Mouse (Mus musculus): ENCODE measurements around the gene Pde8b. TPM values are rescaled to one million over a fixed set of nuclear protein-coding genes. Genes with fewer than 3 reads are reported as not detected.

The Pde8b gene
- polyA plus RNA-seq, 1 experiment from 2014 or later, result 1.7 TPM

DNA sequence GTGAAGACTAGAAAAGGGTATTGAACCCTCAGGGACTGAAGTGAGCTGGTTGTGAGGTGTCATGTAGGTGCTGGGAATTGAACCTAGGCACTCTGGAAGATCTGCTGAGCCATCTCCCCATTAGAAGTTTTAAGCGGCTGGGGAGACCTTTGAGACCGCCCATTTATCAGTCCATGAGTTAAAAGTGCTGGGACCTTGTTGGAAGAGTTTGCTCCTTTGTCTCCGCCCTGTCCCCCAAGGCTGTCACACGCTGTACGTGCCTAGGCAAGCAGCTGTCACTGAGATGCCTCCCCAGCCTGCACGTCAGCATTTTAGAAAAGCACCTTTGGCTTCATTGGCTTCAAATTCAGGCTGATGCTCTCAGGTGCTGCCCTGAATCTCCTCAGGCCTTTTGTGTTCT, 229.9 kb downstream of the Pde8b start:
- no peak for DNase-seq (ENCODE audit: low spot score)
- ATAC-seq (replicated peaks; ENCODE audit: low FRiP score), result no peak
- peaks cover 5% of the 10 kb centered on the region; the same call in 1 of the 2 replicates for H3K4me1 ChIP-seq (replicated peaks; ENCODE audit: control insufficient read depth, insufficient read depth, low read length)
- H3K27ac ChIP-seq (ENCODE audit: low read depth, low read length), result no peak overlapping the region
- no peaks in the 10 kb centered on the region for H3K36me3 ChIP-seq (ENCODE audit: control insufficient read depth, insufficient read depth, low read length)
- no peaks in the 10 kb centered on the region for H3K9me3 ChIP-seq (ENCODE audit: control insufficient read depth, low read length)
- WGBS, result 77% methylated on average over 6 of the region's 6 CpGs
- no peak overlapping the region for H3K4me2 ChIP-seq (ENCODE audit: low read depth, low read length, severe bottlenecking)
- H3K27me3 ChIP-seq (ENCODE audit: control insufficient read depth, insufficient read depth, low read length), result no peaks in the 10 kb centered on the region
- H3K4me3 ChIP-seq (ENCODE audit: low read depth, low read length), result no peak overlapping the region
- no peak overlapping the region for H3K9ac ChIP-seq (ENCODE audit: low read length)

GRCm38 (mm10) chr13:95019345-95019744, 230.8 kb downstream of the Pde8b start:
- Histone ChIP-seq H3K27me3 (ENCODE audit: control insufficient read depth, insufficient read depth, low read length) (no peaks in the 10 kb centered on the region), H3K9ac (ENCODE audit: low read length) (no peak overlapping the region), H3K4me1 (replicated peaks; ENCODE audit: control insufficient read depth, insufficient read depth, low read length) (peaks cover 5% of the 10 kb centered on the region; the same call in 1 of the 2 replicates), H3K36me3 (ENCODE audit: control insufficient read depth, insufficient read depth, low read length) (no peaks in the 10 kb centered on the region), H3K4me3 (ENCODE audit: low read depth, low read length) (no peak overlapping the region), H3K27ac (ENCODE audit: low read depth, low read length) (no peak overlapping the region), H3K4me2 (ENCODE audit: low read depth, low read length, severe bottlenecking) (no peak overlapping the region), H3K9me3 (ENCODE audit: control insufficient read depth, low read length) (no peaks in the 10 kb centered on the region)
- ATAC-seq (replicated peaks; ENCODE audit: low FRiP score), result no peak
- no peak for DNase-seq (ENCODE audit: low spot score)
- 89% methylated on average over 6 of the region's 6 CpGs for WGBS

- no peak overlapping the region for H3K4me3 ChIP-seq (ENCODE audit: low read depth, low read length)
Measured at GRCm38 (mm10) chr13:95017916-95018315, 232.2 kb downstream of the Pde8b start.

DNA sequence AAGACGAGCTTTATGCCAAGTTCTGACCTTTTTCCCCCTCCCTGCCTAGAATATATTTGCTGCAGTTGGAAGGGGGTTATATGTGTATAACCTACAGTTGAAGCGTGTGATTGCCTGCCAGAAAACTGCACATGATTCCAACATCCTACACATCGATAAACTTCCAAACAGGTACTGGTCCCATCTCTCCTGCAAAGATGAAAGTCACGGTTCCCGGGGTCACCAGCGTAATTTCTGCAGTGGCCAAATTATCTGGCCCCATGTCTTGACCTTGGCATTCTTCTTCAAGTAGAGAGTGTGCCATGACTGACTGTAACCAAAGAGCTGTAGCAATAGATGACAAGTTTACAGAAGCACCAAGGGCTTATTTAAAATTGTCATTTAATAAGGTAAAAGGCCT, 232.9 kb downstream of the Pde8b start:
- no peak overlapping the region for H3K4me3 ChIP-seq (ENCODE audit: low read depth, low read length)
- H3K9me3 ChIP-seq (ENCODE audit: control insufficient read depth, low read length), result no peaks in the 10 kb centered on the region
- no peak for ATAC-seq (replicated peaks; ENCODE audit: low FRiP score)
- no peak overlapping the region for H3K27ac ChIP-seq (ENCODE audit: low read depth, low read length)
- H3K36me3 ChIP-seq (ENCODE audit: control insufficient read depth, insufficient read depth, low read length), result no peaks in the 10 kb centered on the region
- peaks cover 5% of the 10 kb centered on the region; the same call in 1 of the 2 replicates for H3K4me1 ChIP-seq (replicated peaks; ENCODE audit: control insufficient read depth, insufficient read depth, low read length)
- 88% methylated on average over 6 of the region's 6 CpGs for WGBS
- no peaks in the 10 kb centered on the region for H3K27me3 ChIP-seq (ENCODE audit: control insufficient read depth, insufficient read depth, low read length)
- no peak overlapping the region for H3K4me2 ChIP-seq (ENCODE audit: low read depth, low read length, severe bottlenecking)
- H3K9ac ChIP-seq (ENCODE audit: low read length), result no peak overlapping the region
- no peak for DNase-seq (ENCODE audit: low spot score)

More at GRCm38 (mm10) chr13:95017916-95018315, 232.2 kb downstream of the Pde8b start:
- Histone ChIP-seq H3K4me2 (ENCODE audit: low read depth, low read length, severe bottlenecking) (no peak overlapping the region), H3K27ac (ENCODE audit: low read depth, low read length) (no peak overlapping the region), H3K27me3 (ENCODE audit: control insufficient read depth, insufficient read depth, low read length) (no peaks in the 10 kb centered on the region), H3K9me3 (ENCODE audit: control insufficient read depth, low read length) (no peaks in the 10 kb centered on the region), H3K36me3 (ENCODE audit: control insufficient read depth, insufficient read depth, low read length) (no peaks in the 10 kb centered on the region), H3K4me1 (replicated peaks; ENCODE audit: control insufficient read depth, insufficient read depth, low read length) (peaks cover 5% of the 10 kb centered on the region; the same call in 1 of the 2 replicates), H3K9ac (ENCODE audit: low read length) (no peak overlapping the region)
- DNase-seq (ENCODE audit: low spot score) (peak; percentile 85), ATAC-seq (replicated peaks; ENCODE audit: low FRiP score) (peak; percentile 82)
- WGBS, result 4% methylated on average over 9 of the region's 9 CpGs

DNA sequence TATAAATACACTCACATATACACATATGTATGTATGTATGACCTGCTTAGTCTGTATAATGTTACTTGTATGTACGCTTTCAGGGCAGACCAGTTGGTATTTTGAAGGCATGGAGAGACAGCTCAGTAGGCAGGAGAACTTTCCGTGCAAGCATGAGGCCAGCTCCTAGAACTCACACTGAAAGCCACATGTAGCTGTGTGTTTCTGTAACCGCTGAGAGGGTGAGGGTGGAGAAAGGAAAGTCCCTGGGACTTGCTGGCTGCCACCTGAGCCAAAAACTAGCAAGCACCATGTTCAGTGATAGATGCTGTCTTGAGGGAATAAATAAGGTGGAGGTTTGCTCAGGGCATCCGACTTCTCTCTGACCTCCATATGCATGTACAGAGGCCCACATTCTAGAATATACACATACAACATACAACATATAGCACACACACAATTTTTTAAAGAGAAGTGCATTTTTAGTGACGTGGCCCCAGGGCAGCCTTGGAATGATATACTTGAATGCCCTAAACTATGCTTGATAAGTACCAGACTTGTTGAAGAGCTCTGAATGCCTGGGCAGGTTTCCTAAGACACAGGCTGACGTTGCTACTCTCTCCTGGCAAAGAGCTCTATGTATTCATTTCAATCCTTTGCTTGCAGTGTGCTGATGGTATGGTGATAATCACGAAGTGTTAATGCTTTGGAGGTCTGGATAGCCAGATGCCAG, 238.4 kb downstream of the Pde8b start:
- peaks cover 4% of the 10 kb centered on the region; the same call in 1 of the 2 replicates for H3K4me1 ChIP-seq (replicated peaks; ENCODE audit: control insufficient read depth, insufficient read depth, low read length)
- H3K4me2 ChIP-seq (ENCODE audit: low read depth, low read length, severe bottlenecking), result no peak overlapping the region
- no peak overlapping the region for H3K9ac ChIP-seq (ENCODE audit: low read length)
- H3K9me3 ChIP-seq (ENCODE audit: control insufficient read depth, low read length), result no peaks in the 10 kb centered on the region
- WGBS, result 86% methylated on average over 7 of the region's 7 CpGs
- no peak overlapping the region for H3K27ac ChIP-seq (ENCODE audit: low read depth, low read length)
- no peaks in the 10 kb centered on the region for H3K27me3 ChIP-seq (ENCODE audit: control insufficient read depth, insufficient read depth, low read length)
- no peak overlapping the region for H3K4me3 ChIP-seq (ENCODE audit: low read depth, low read length)
- no peaks in the 10 kb centered on the region for H3K36me3 ChIP-seq (ENCODE audit: control insufficient read depth, insufficient read depth, low read length)
- DNase-seq (ENCODE audit: low spot score) (no peak), ATAC-seq (replicated peaks; ENCODE audit: low FRiP score) (no peak)

- Histone ChIP-seq H3K27ac (ENCODE audit: low read depth, low read length) (no peak overlapping the region), H3K4me3 (ENCODE audit: low read depth, low read length) (no peak overlapping the region), H3K4me1 (replicated peaks; ENCODE audit: control insufficient read depth, insufficient read depth, low read length) (no peaks in the 10 kb centered on the region), H3K36me3 (ENCODE audit: control insufficient read depth, insufficient read depth, low read length) (no peaks in the 10 kb centered on the region), H3K27me3 (ENCODE audit: control insufficient read depth, insufficient read depth, low read length) (no peaks in the 10 kb centered on the region), H3K4me2 (ENCODE audit: low read depth, low read length, severe bottlenecking) (no peak overlapping the region), H3K9ac (ENCODE audit: low read length) (no peak overlapping the region), H3K9me3 (ENCODE audit: control insufficient read depth, low read length) (no peaks in the 10 kb centered on the region)
- DNase-seq (ENCODE audit: low spot score), result no peak
- WGBS, result 94% methylated on average over 7 of the region's 7 CpGs
- ATAC-seq (replicated peaks; ENCODE audit: low FRiP score), result no peak
Measured at GRCm38 (mm10) chr13:95009261-95009660, 240.9 kb downstream of the Pde8b start.

GRCm38 (mm10) chr13:95007281-95007680, 242.9 kb downstream of the Pde8b start:
- 83% methylated on average over 8 of the region's 8 CpGs for WGBS

DNA sequence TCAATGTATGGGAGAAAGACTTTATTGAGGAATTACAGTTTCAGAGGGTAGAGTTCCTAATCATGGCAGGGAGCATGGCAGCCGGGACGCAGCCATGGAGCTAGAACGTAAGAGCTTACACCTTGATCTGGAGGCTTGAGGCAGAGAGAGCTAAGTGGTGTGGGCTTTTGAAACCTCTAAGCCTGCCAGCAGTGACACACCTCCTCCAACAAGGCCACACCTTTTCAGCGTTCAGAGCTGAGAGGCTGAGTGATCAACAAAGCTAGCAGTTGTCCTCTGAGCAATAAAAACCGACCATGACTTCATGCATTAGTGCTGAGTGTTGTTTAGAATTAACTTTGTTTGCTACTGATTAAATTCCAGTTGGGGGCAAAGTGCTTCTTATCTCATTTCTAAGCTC, 259.6 kb downstream of the Pde8b start:
- Histone ChIP-seq H3K36me3 (ENCODE audit: control insufficient read depth, insufficient read depth, low read length) (no peaks in the 10 kb centered on the region), H3K27ac (ENCODE audit: low read depth, low read length) (no peak overlapping the region), H3K27me3 (ENCODE audit: control insufficient read depth, insufficient read depth, low read length) (no peaks in the 10 kb centered on the region), H3K4me1 (replicated peaks; ENCODE audit: control insufficient read depth, insufficient read depth, low read length) (0 out of 2 replicates have a peak, but pooled peaks cover 1% of the 10 kb centered on the region), H3K9ac (ENCODE audit: low read length) (no peak overlapping the region), H3K4me2 (ENCODE audit: low read depth, low read length, severe bottlenecking) (no peak overlapping the region), H3K9me3 (ENCODE audit: control insufficient read depth, low read length) (no peaks in the 10 kb centered on the region), H3K4me3 (ENCODE audit: low read depth, low read length) (no peak overlapping the region)
- no peak for DNase-seq (ENCODE audit: low spot score)
- no peak for ATAC-seq (replicated peaks; ENCODE audit: low FRiP score)
- WGBS, result 73% methylated on average over 5 of the region's 5 CpGs

More at GRCm38 (mm10) chr13:95007281-95007680, 242.9 kb downstream of the Pde8b start:
- H3K9me3 ChIP-seq (ENCODE audit: control insufficient read depth, low read length), result no peaks in the 10 kb centered on the region
- H3K9ac ChIP-seq (ENCODE audit: low read length), result no peak overlapping the region
- DNase-seq (ENCODE audit: low spot score), result no peak
- H3K4me3 ChIP-seq (ENCODE audit: low read depth, low read length), result no peak overlapping the region
- no peaks in the 10 kb centered on the region for H3K36me3 ChIP-seq (ENCODE audit: control insufficient read depth, insufficient read depth, low read length)
- H3K4me1 ChIP-seq (replicated peaks; ENCODE audit: control insufficient read depth, insufficient read depth, low read length), result no peaks in the 10 kb centered on the region
- no peak overlapping the region for H3K27ac ChIP-seq (ENCODE audit: low read depth, low read length)
- no peak for ATAC-seq (replicated peaks; ENCODE audit: low FRiP score)
- H3K27me3 ChIP-seq (ENCODE audit: control insufficient read depth, insufficient read depth, low read length), result no peaks in the 10 kb centered on the region
- H3K4me2 ChIP-seq (ENCODE audit: low read depth, low read length, severe bottlenecking), result no peak overlapping the region

DNA sequence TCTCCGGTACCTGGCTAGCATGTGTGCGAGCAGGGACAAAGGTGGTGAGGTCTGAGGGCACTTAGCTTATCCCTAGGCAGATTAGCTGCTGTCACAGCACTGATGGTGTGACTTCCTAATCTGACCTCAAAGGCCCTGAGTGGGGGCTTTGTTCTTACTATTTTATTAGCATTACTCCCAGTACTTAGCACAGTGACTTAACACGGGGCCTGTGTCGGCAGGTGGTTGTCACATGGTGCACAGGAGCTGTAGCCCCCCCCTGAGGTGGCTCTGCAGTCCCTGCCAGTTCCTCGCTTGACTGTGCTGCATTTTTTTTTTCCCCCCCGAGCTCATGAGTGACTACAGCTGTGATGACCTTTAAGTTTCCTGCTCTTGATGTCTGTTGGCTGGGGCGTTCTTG, 271.1 kb downstream of the Pde8b start:
- WGBS, result 33% methylated on average over 7 of the region's 7 CpGs
- no peak for ATAC-seq (replicated peaks; ENCODE audit: low FRiP score)
- H3K4me1 ChIP-seq (replicated peaks; ENCODE audit: control insufficient read depth, insufficient read depth, low read length), result 0 out of 2 replicates have a peak, but pooled peaks cover 6% of the 10 kb centered on the region
- H3K9me3 ChIP-seq (ENCODE audit: control insufficient read depth, low read length), result no peaks in the 10 kb centered on the region
- H3K4me3 ChIP-seq (ENCODE audit: low read depth, low read length), result no peak overlapping the region
- H3K27me3 ChIP-seq (ENCODE audit: control insufficient read depth, insufficient read depth, low read length), result no peaks in the 10 kb centered on the region
- no peak overlapping the region for H3K27ac ChIP-seq (ENCODE audit: low read depth, low read length)
- H3K9ac ChIP-seq (ENCODE audit: low read length), result no peak overlapping the region
- no peaks in the 10 kb centered on the region for H3K36me3 ChIP-seq (ENCODE audit: control insufficient read depth, insufficient read depth, low read length)
- no peak for DNase-seq (ENCODE audit: low spot score)
- H3K4me2 ChIP-seq (ENCODE audit: low read depth, low read length, severe bottlenecking), result no peak overlapping the region
